Mouse (Mus musculus): ENCODE measurements at regions not wholly inside any gene's neighbourhood (a gene's known extent, or its start where the extent isn't known, plus 50 kb on each side); places are given as distances from the start of the nearest gene placed in this dataset.

GRCm38 (mm10) chr4:55143400-55143799, 198.6 kb downstream of the Zfp462 start:
- no peak for TF ChIP-seq CTCF (IDR thresholded peaks at IDR 0.05)

DNA sequence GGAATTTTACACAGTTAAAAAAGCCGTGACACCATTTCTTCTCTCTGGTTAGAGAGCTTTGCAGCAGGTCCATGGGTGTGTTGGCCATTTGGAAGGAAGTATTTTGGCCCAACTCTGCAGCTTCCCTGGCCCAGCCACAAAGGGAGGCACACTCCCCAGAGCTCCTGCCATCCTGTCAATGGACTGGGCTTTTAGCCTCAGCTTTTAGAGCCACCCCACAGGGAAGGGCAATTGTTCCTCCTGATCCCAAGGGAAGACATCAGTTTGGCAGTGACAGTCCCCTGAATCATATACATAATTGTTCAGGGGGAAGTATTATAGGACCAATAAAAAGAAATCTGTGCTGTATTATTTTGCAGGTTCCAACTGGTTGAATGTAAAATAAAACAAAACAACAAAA, 200.1 kb downstream of the Zfp462 start:
- no peak for TF ChIP-seq CTCF (IDR thresholded peaks at IDR 0.05)
- Histone ChIP-seq H3K4me3 (ENCODE audit: low read depth, low read length) (no peak overlapping the region), H3K27ac (ENCODE audit: low read depth, low read length) (no peak overlapping the region), H3K27me3 (ENCODE audit: insufficient read depth, low read length) (no peaks in the 10 kb centered on the region), H3K9me3 (ENCODE audit: low read length) (no peaks in the 10 kb centered on the region), H3K4me1 (ENCODE audit: insufficient read depth, low read length) (no peaks in the 10 kb centered on the region), H3K9ac (replicated peaks; ENCODE audit: low read length, poor library complexity, severe bottlenecking) (no peak overlapping the region), H3K36me3 (ENCODE audit: insufficient read depth, low read length) (no peaks in the 10 kb centered on the region), H3K4me2 (ENCODE audit: low read depth, low read length, poor library complexity, severe bottlenecking) (no peak overlapping the region)
- no peak for DNase-seq (ENCODE audit: low spot score)
- 58% methylated on average over 1 of the region's 1 CpGs for WGBS
- no peak for ATAC-seq (ENCODE audit: low FRiP score)

More at GRCm38 (mm10) chr4:55143400-55143799, 198.6 kb downstream of the Zfp462 start:
- no peaks in the 10 kb centered on the region for H3K4me1 ChIP-seq (ENCODE audit: insufficient read depth, low read length)
- no peak overlapping the region for H3K9ac ChIP-seq (replicated peaks; ENCODE audit: low read length, poor library complexity, severe bottlenecking)
- no peak overlapping the region for H3K27ac ChIP-seq (ENCODE audit: low read depth, low read length)
- no peak for ATAC-seq (ENCODE audit: low FRiP score)
- no peaks in the 10 kb centered on the region for H3K27me3 ChIP-seq (ENCODE audit: insufficient read depth, low read length)
- no peaks in the 10 kb centered on the region for H3K9me3 ChIP-seq (ENCODE audit: low read length)
- DNase-seq (ENCODE audit: low spot score), result no peak
- H3K36me3 ChIP-seq (ENCODE audit: insufficient read depth, low read length), result no peaks in the 10 kb centered on the region
- H3K4me3 ChIP-seq (ENCODE audit: low read depth, low read length), result no peak overlapping the region
- no peak overlapping the region for H3K4me2 ChIP-seq (ENCODE audit: low read depth, low read length, poor library complexity, severe bottlenecking)

GRCm38 (mm10) chr4:55145968-55146367, 201.1 kb downstream of the Zfp462 start:
- WGBS, result 32% methylated on average over 8 of the region's 8 CpGs
- Histone ChIP-seq H3K9me3 (ENCODE audit: low read length) (no peaks in the 10 kb centered on the region), H3K4me3 (ENCODE audit: low read depth, low read length) (no peak overlapping the region), H3K27ac (ENCODE audit: low read depth, low read length) (no peak overlapping the region), H3K4me2 (ENCODE audit: low read depth, low read length, poor library complexity, severe bottlenecking) (no peak overlapping the region), H3K9ac (replicated peaks; ENCODE audit: low read length, poor library complexity, severe bottlenecking) (no peak overlapping the region), H3K27me3 (ENCODE audit: insufficient read depth, low read length) (no peaks in the 10 kb centered on the region), H3K36me3 (ENCODE audit: insufficient read depth, low read length) (no peaks in the 10 kb centered on the region), H3K4me1 (ENCODE audit: insufficient read depth, low read length) (no peaks in the 10 kb centered on the region)
- DNase-seq (ENCODE audit: low spot score) (peak; percentile 43), ATAC-seq (ENCODE audit: low FRiP score) (no peak)
- TF ChIP-seq CTCF (IDR thresholded peaks at IDR 0.05), result no peak

- Histone ChIP-seq H3K9ac (replicated peaks; ENCODE audit: low read length, poor library complexity, severe bottlenecking) (no peak overlapping the region), H3K4me2 (ENCODE audit: low read depth, low read length, poor library complexity, severe bottlenecking) (no peak overlapping the region), H3K9me3 (ENCODE audit: low read length) (no peaks in the 10 kb centered on the region), H3K27ac (ENCODE audit: low read depth, low read length) (no peak overlapping the region), H3K4me1 (ENCODE audit: insufficient read depth, low read length) (no peaks in the 10 kb centered on the region), H3K36me3 (ENCODE audit: insufficient read depth, low read length) (no peaks in the 10 kb centered on the region), H3K27me3 (ENCODE audit: insufficient read depth, low read length) (no peaks in the 10 kb centered on the region), H3K4me3 (ENCODE audit: low read depth, low read length) (no peak overlapping the region)
- DNase-seq (ENCODE audit: low spot score) (peak; percentile 12), ATAC-seq (ENCODE audit: low FRiP score) (no peak)
- TF ChIP-seq CTCF (IDR thresholded peaks at IDR 0.05), result no peak
- whole genome bisulfite sequencing, result 56% methylated on average over 1 of the region's 1 CpGs
Measured at GRCm38 (mm10) chr4:55148380-55148779, 201.5 kb upstream of the Rad23b start.

- no peak overlapping the region for H3K4me3 ChIP-seq (ENCODE audit: low read depth, low read length)
- 90% methylated on average over 3 of the region's 3 CpGs for WGBS
Measured at GRCm38 (mm10) chr4:55154556-55154955, 195.3 kb upstream of the Rad23b start.

DNA sequence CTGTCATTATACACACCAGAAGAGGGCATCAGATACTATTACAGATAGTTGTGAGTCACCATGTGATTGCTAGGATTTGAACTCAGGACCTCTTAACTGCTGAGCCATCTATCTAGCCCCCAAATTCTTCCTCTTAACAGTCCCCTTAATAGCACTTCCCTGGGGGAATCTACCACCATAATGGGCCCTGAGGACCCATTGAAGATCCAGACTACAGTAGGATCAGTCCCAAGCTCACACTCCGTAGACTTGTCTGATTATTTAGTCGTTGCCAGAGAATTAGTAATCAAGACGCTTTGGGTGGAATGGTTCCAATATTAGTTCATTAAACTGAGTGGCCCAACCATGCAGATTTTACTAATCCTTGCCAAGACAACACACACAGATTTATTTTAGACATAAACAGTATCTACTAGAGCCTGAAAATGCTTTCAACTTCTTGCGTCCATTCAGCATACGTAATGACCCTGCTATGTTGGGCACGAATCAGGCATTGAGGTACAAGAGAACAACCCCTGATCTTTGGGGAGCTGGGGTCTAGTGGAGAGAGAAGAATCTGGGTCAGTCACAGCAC, 191.6 kb upstream of the Rad23b start:
- Histone ChIP-seq H3K9me3 (ENCODE audit: low read length) (no peaks in the 10 kb centered on the region), H3K27ac (ENCODE audit: low read depth, low read length) (no peak overlapping the region), H3K36me3 (ENCODE audit: insufficient read depth, low read length) (no peaks in the 10 kb centered on the region), H3K4me1 (ENCODE audit: insufficient read depth, low read length) (no peaks in the 10 kb centered on the region), H3K27me3 (ENCODE audit: insufficient read depth, low read length) (no peaks in the 10 kb centered on the region), H3K9ac (replicated peaks; ENCODE audit: low read length, poor library complexity, severe bottlenecking) (no peak overlapping the region), H3K4me2 (ENCODE audit: low read depth, low read length, poor library complexity, severe bottlenecking) (no peak overlapping the region), H3K4me3 (ENCODE audit: low read depth, low read length) (no peak overlapping the region)
- no peak for TF ChIP-seq CTCF (IDR thresholded peaks at IDR 0.05)
- no peak for ATAC-seq (ENCODE audit: low FRiP score)
- no peak for DNase-seq (ENCODE audit: low spot score)
- 84% methylated on average over 6 of the region's 6 CpGs for WGBS

More at GRCm38 (mm10) chr4:55154556-55154955, 195.3 kb upstream of the Rad23b start:
- Histone ChIP-seq H3K4me1 (ENCODE audit: insufficient read depth, low read length) (no peaks in the 10 kb centered on the region), H3K4me2 (ENCODE audit: low read depth, low read length, poor library complexity, severe bottlenecking) (no peak overlapping the region), H3K9me3 (ENCODE audit: low read length) (no peaks in the 10 kb centered on the region), H3K27ac (ENCODE audit: low read depth, low read length) (no peak overlapping the region), H3K9ac (replicated peaks; ENCODE audit: low read length, poor library complexity, severe bottlenecking) (no peak overlapping the region), H3K36me3 (ENCODE audit: insufficient read depth, low read length) (no peaks in the 10 kb centered on the region), H3K27me3 (ENCODE audit: insufficient read depth, low read length) (no peaks in the 10 kb centered on the region)
- DNase-seq (ENCODE audit: low spot score) (no peak), ATAC-seq (ENCODE audit: low FRiP score) (no peak)
- no peak for TF ChIP-seq CTCF (IDR thresholded peaks at IDR 0.05)

All from midbrain, postnatal 0 days (tissue).